Mouse (Mus musculus): ENCODE measurements around the gene Lrrfip1. TPM values are rescaled to one million over a fixed set of nuclear protein-coding genes. Genes with fewer than 3 reads are reported as not detected.

Lrrfip1 gene
- polyA plus RNA-seq, 1 experiment from 2014 or later, result 151 TPM

DNA sequence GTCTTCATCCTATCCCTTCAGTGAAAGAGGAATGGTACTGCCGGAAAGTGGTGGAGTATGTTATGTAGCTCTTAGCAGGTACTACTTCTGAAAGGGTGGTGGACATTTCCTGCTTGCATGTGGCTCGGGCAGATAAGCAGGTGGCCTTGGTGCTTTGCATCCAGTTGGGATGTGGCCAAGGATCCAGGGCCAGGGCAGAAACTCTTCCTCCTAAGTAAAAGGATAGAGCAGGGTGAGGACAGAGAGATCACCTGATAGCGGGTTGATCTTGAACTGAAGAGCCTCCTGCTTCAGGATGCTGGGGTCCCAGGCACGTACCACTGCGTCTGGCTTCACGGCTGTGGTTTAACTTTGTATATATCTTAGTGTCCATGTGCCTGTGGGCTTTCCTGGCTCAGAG lies 10.7 kb downstream of the Lrrfip1 start:
- Histone ChIP-seq H3K4me2 (no peak overlapping the region), H3K9ac (no peak overlapping the region; the same call in 1 of the 2 replicates), H3K27ac (ENCODE audit: poor library complexity, severe bottlenecking) (peak overlapping the region; percentile 99), H3K4me3 (no peak overlapping the region), H3K4me1 (replicated peaks) (peaks cover 79% of the 10 kb centered on the region), H3K9me3 (replicated peaks) (no peaks in the 10 kb centered on the region), H3K36me3 (0 out of 2 replicates have a peak, but pooled peaks cover 6% of the 10 kb centered on the region), H3K27me3 (replicated peaks) (no peaks in the 10 kb centered on the region)
- ATAC-seq (ENCODE audit: insufficient number of reproducible peaks, low FRiP score), result no peak
- WGBS, result 54% methylated on average over 6 of the region's 6 CpGs

- Histone ChIP-seq H3K36me3 (0 out of 2 replicates have a peak, but pooled peaks cover 6% of the 10 kb centered on the region), H3K4me3 (no peak overlapping the region), H3K4me2 (no peak overlapping the region), H3K27ac (ENCODE audit: poor library complexity, severe bottlenecking) (peak overlapping the region; percentile 99), H3K27me3 (replicated peaks) (no peaks in the 10 kb centered on the region), H3K4me1 (replicated peaks) (peaks cover 83% of the 10 kb centered on the region), H3K9ac (0 out of 2 replicates have a peak overlapping the region, but pooled peaks have one; percentile 6), H3K9me3 (replicated peaks) (no peaks in the 10 kb centered on the region)
- ATAC-seq (ENCODE audit: insufficient number of reproducible peaks, low FRiP score), result no peak
- WGBS, result 55% methylated on average over 7 of the region's 7 CpGs
Measured at GRCm38 (mm10) chr1:91010216-91010615, 11.7 kb downstream of the Lrrfip1 start.

DNA sequence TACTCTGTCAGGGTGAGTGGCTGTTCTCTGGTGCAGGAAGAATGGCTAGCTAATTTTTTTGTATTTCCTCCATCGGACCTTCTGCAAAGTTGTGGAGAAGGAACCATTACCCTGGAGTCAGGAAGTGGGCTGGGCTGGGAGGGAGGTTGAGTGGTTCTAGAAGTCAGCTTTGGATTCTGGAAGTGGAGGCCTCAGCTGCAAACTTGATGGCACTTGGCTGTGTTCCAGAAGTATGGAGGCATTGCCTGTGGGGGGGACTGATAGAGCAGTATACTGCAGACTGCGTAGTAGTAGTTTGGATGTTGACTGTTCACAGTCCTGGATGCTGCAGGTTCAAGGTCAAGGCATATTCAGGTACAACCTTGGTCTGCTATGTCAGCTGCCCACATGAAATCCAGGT lies 12.2 kb downstream of the Lrrfip1 start:
- H3K4me3 ChIP-seq, result no peak overlapping the region
- 62% methylated on average over 2 of the region's 2 CpGs for WGBS
- 0 out of 2 replicates have a peak overlapping the region, but pooled peaks have one; percentile 57 for H3K9ac ChIP-seq
- H3K4me2 ChIP-seq, result no peak overlapping the region
- H3K9me3 ChIP-seq (replicated peaks), result no peaks in the 10 kb centered on the region
- peak overlapping the region; percentile 99 for H3K27ac ChIP-seq (ENCODE audit: poor library complexity, severe bottlenecking)
- ATAC-seq (ENCODE audit: insufficient number of reproducible peaks, low FRiP score), result no peak
- peaks cover 87% of the 10 kb centered on the region for H3K4me1 ChIP-seq (replicated peaks)
- no peaks in the 10 kb centered on the region for H3K27me3 ChIP-seq (replicated peaks)
- 0 out of 2 replicates have a peak, but pooled peaks cover 6% of the 10 kb centered on the region for H3K36me3 ChIP-seq

DNA sequence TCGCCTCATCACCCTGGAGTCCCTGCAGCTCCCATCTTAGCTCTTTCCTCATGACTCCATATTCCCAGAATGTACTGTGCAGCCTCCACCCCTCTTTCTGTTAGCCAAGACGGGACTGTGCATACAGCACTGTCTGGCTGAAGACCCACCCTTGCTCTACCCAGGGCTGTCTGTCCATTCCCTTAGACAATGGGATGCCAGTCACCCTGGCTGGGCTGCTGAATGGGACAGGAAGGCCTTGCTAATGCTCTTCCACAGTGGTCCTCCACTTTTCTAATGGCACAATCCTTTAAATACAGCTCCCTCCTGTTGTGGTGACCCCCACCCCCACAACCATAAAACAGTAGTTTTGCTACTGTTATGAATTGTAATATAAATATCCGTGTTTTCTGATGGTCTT lies 12.8 kb downstream of the Lrrfip1 start:
- Histone ChIP-seq H3K4me3 (no peak overlapping the region), H3K27ac (ENCODE audit: poor library complexity, severe bottlenecking) (peak overlapping the region; percentile 99), H3K27me3 (replicated peaks) (no peaks in the 10 kb centered on the region), H3K9ac (peak overlapping the region; percentile 57), H3K4me1 (replicated peaks) (peaks cover 87% of the 10 kb centered on the region), H3K36me3 (0 out of 2 replicates have a peak, but pooled peaks cover 6% of the 10 kb centered on the region), H3K4me2 (no peak overlapping the region), H3K9me3 (replicated peaks) (no peaks in the 10 kb centered on the region)
- no peak for ATAC-seq (ENCODE audit: insufficient number of reproducible peaks, low FRiP score)
- 72% methylated on average over 3 of the region's 3 CpGs for WGBS

GRCm38 (mm10) chr1:91013803-91014202 lies 15.3 kb downstream of the Lrrfip1 start:
- 59% methylated on average over 3 of the region's 3 CpGs for WGBS
- Histone ChIP-seq H3K4me1 (replicated peaks) (peaks cover 93% of the 10 kb centered on the region), H3K9me3 (replicated peaks) (no peaks in the 10 kb centered on the region), H3K4me3 (no peak overlapping the region), H3K9ac (peak overlapping the region; percentile 50), H3K4me2 (no peak overlapping the region), H3K27me3 (replicated peaks) (no peaks in the 10 kb centered on the region), H3K27ac (ENCODE audit: poor library complexity, severe bottlenecking) (peak overlapping the region; percentile 99), H3K36me3 (0 out of 2 replicates have a peak, but pooled peaks cover 6% of the 10 kb centered on the region)
- no peak for ATAC-seq (ENCODE audit: insufficient number of reproducible peaks, low FRiP score)

DNA sequence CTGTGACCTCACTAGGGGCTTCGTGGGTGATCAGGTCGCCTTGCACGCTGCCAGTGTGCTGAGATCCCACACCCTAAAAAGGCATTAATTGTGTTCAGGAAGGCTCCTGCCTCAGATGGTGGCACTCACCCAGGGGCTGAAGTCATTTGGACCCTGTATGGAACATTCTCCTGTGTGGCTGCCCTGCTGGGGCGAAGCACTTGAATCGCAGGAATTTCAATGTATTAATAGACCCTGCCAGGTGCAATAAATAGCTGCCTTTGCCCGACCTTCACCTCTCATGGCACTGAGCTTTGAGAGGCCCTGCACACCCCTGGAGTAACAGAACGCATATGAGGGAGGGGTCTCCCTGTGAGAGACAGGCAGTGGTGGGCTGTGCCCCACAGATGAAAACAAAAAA lies 17.0 kb downstream of the Lrrfip1 start:
- H3K4me2 ChIP-seq, result peak overlapping the region; percentile 34
- peak; percentile 52 for ATAC-seq (ENCODE audit: insufficient number of reproducible peaks, low FRiP score)
- peaks cover 82% of the 10 kb centered on the region for H3K4me1 ChIP-seq (replicated peaks)
- H3K36me3 ChIP-seq, result peaks cover 15% of the 10 kb centered on the region
- H3K27me3 ChIP-seq (replicated peaks), result no peaks in the 10 kb centered on the region
- peak overlapping the region; percentile 99 for H3K27ac ChIP-seq (ENCODE audit: poor library complexity, severe bottlenecking)
- no peaks in the 10 kb centered on the region for H3K9me3 ChIP-seq (replicated peaks)
- no peak overlapping the region for H3K4me3 ChIP-seq
- WGBS, result 49% methylated on average over 7 of the region's 7 CpGs
- H3K9ac ChIP-seq, result peak overlapping the region; percentile 56

- H3K27me3 ChIP-seq (replicated peaks), result no peaks in the 10 kb centered on the region
- 8% methylated on average over 20 of the region's 20 CpGs for WGBS
- H3K27ac ChIP-seq (ENCODE audit: poor library complexity, severe bottlenecking), result peak overlapping the region; percentile 99
- peak overlapping the region; percentile 75 for H3K9ac ChIP-seq
- peak; percentile 24 for ATAC-seq (ENCODE audit: insufficient number of reproducible peaks, low FRiP score)
- H3K4me1 ChIP-seq (replicated peaks), result peaks cover 74% of the 10 kb centered on the region
- H3K36me3 ChIP-seq, result peaks cover 21% of the 10 kb centered on the region
- H3K9me3 ChIP-seq (replicated peaks), result 0 out of 2 replicates have a peak, but pooled peaks cover 2% of the 10 kb centered on the region
- peak overlapping the region; percentile 59 for H3K4me2 ChIP-seq
- peak overlapping the region; percentile 11 for H3K4me3 ChIP-seq
Measured at GRCm38 (mm10) chr1:91017111-91017758, 18.7 kb downstream of the Lrrfip1 start.

DNA sequence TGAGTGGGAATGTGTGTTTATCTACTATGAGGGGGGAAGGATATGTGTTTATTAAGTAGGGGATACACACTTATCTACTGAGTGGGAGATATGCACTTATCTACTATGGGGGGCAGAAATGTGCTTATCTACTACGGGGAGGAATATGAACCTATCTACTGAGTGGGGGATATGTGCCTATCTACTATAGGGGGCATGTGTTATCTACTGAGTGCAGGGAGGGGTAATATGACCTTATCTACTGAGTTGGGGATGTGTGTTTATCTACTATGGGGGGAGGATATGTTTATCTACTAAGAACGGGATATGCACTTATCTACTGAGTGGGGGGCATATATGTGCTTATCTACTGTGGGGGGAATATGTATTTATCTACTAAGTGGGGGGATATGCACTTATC lies 20.8 kb downstream of the Lrrfip1 start:
- no peak for ATAC-seq (ENCODE audit: insufficient number of reproducible peaks, low FRiP score)
- Histone ChIP-seq H3K9me3 (replicated peaks) (0 out of 2 replicates have a peak, but pooled peaks cover 2% of the 10 kb centered on the region), H3K4me1 (replicated peaks) (peaks cover 74% of the 10 kb centered on the region), H3K27me3 (replicated peaks) (no peaks in the 10 kb centered on the region), H3K4me2 (no peak overlapping the region), H3K36me3 (peaks cover 15% of the 10 kb centered on the region), H3K27ac (ENCODE audit: poor library complexity, severe bottlenecking) (peak overlapping the region; percentile 99; the same call in 1 of the 2 replicates), H3K4me3 (no peak overlapping the region), H3K9ac (no peak overlapping the region)
- WGBS, result 33% methylated on average over 2 of the region's 2 CpGs

- Histone ChIP-seq H3K27ac (ENCODE audit: poor library complexity, severe bottlenecking) (peak overlapping the region; percentile 63), H3K27me3 (replicated peaks) (no peaks in the 10 kb centered on the region), H3K36me3 (peaks cover 27% of the 10 kb centered on the region), H3K4me1 (replicated peaks) (peaks cover 69% of the 10 kb centered on the region), H3K9me3 (replicated peaks) (0 out of 2 replicates have a peak, but pooled peaks cover 2% of the 10 kb centered on the region), H3K9ac (no peak overlapping the region), H3K4me3 (no peak overlapping the region), H3K4me2 (no peak overlapping the region)
- 55% methylated on average over 3 of the region's 3 CpGs for WGBS
- ATAC-seq (ENCODE audit: insufficient number of reproducible peaks, low FRiP score), result no peak
Measured at GRCm38 (mm10) chr1:91021304-91021703, 22.8 kb downstream of the Lrrfip1 start.

DNA sequence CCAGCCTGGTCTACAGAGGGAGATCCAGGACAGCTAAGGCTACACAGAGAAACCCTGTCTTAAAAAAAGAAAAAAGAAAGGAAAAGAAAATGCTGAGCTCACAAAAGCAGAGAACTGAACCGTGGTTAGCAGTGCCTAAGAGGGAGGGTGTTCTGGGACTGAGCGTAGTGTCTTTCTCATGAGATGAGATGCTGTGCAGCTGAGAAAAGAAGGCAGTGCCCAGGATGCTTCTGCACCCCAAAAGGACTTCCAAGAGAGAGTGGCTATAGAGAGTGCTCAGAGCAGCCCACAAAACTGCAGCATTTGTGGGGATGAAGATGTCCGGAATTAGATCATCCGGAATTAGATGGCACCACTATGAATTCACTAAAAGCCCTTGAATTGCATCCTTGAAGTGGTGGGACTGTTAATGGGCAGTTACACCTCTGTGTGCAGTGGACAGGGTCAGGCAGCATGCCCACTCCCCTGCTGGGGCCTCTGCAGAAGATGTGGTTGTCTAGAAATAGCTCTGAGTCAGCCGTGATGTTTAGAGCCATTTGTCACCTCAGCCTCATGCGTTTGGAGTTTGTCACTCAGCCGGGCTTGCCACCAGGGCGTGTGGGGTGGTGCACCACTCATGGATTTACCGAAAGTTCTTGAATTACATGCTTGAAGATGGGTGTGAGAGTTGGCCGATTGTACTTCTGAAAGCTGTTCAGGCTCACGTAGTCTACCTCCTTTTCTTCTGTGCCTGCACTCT lies 23.8 kb downstream of the Lrrfip1 start:
- peaks cover 5% of the 10 kb centered on the region; the same call in 1 of the 2 replicates for H3K9me3 ChIP-seq (replicated peaks)
- H3K4me3 ChIP-seq, result no peak overlapping the region
- peak overlapping the region; percentile 46 for H3K4me2 ChIP-seq
- peaks cover 32% of the 10 kb centered on the region for H3K36me3 ChIP-seq
- ATAC-seq (ENCODE audit: insufficient number of reproducible peaks, low FRiP score), result peak; percentile 57
- 34% methylated on average over 11 of the region's 11 CpGs for WGBS
- H3K27me3 ChIP-seq (replicated peaks), result no peaks in the 10 kb centered on the region
- H3K4me1 ChIP-seq (replicated peaks), result peaks cover 59% of the 10 kb centered on the region
- peak overlapping the region; percentile 59 for H3K9ac ChIP-seq
- peak overlapping the region; percentile 97 for H3K27ac ChIP-seq (ENCODE audit: poor library complexity, severe bottlenecking)

- peaks cover 32% of the 10 kb centered on the region for H3K36me3 ChIP-seq
- peak overlapping the region; percentile 97 for H3K27ac ChIP-seq (ENCODE audit: poor library complexity, severe bottlenecking)
- no peaks in the 10 kb centered on the region for H3K27me3 ChIP-seq (replicated peaks)
- peak overlapping the region; percentile 46; the same call in 1 of the 2 replicates for H3K4me2 ChIP-seq
- WGBS, result 53% methylated on average over 5 of the region's 5 CpGs
- H3K4me1 ChIP-seq (replicated peaks), result peaks cover 51% of the 10 kb centered on the region
- peaks cover 5% of the 10 kb centered on the region; the same call in 1 of the 2 replicates for H3K9me3 ChIP-seq (replicated peaks)
- ATAC-seq (ENCODE audit: insufficient number of reproducible peaks, low FRiP score), result no peak
- no peak overlapping the region for H3K4me3 ChIP-seq
- H3K9ac ChIP-seq, result peak overlapping the region; percentile 56
Measured at GRCm38 (mm10) chr1:91023230-91023629, 24.7 kb downstream of the Lrrfip1 start.

Measured in heart, embryonic 12.5 days (tissue).